Mouse (Mus musculus) liver, adult 2 months (tissue): Measurements from ENCODE around the gene Kcnq5. TPM values are rescaled to one million over a fixed set of nuclear protein-coding genes. Genes with fewer than 3 reads are reported as not detected.

Experiments used
- DNase-seq: peaks from one replicate; pipeline ENCODE4 v3.0.0-alpha.2; 2011; ENCODE audit warnings: low read depth, low spot score; ENCODE audit errors: extremely low read depth
- H3K27ac ChIP-seq: fragments of 200-500 bp; replicated peaks from 2 replicates; pipeline ENCODE4 v1.5.1; 2012; ENCODE audit warnings: low read depth, mild to moderate bottlenecking, control low read depth, inconsistent platforms, low read length; ENCODE audit not compliant: insufficient read depth
- H3K27me3 ChIP-seq: fragments of 200-500 bp; 2 replicates; pipeline ENCODE4 v1.6.1; 2012; ENCODE audit warnings: mild to moderate bottlenecking, moderate library complexity, low read length, inconsistent platforms; ENCODE audit not compliant: control insufficient read depth, insufficient read depth
- H3K36me3 ChIP-seq: fragments of 200-500 bp; 2 replicates; pipeline ENCODE4 v1.6.1; 2012; ENCODE audit warnings: low read length, inconsistent platforms; ENCODE audit not compliant: control insufficient read depth, insufficient read depth
- H3K4me1 ChIP-seq: fragments of 200-500 bp; 2 replicates; pipeline ENCODE4 v1.6.1; 2011; ENCODE audit warnings: low read length; ENCODE audit not compliant: control insufficient read depth, insufficient read depth
- H3K4me3 ChIP-seq: fragments of 200-500 bp; 2 replicates; pipeline ENCODE4 v1.5.1; 2011; ENCODE audit warnings: low read depth, mild to moderate bottlenecking, control low read depth, low read length, moderate library complexity; ENCODE audit not compliant: insufficient read depth
- H3K79me2 ChIP-seq: fragments of 200-500 bp; 2 replicates; pipeline ENCODE4 v1.6.1; 2012; ENCODE audit warnings: inconsistent platforms, mild to moderate bottlenecking, low read length, moderate library complexity; ENCODE audit not compliant: control insufficient read depth, insufficient read depth
- H3K9ac ChIP-seq: fragments of 200-500 bp; 2 replicates; pipeline ENCODE4 v1.6.1; 2012; ENCODE audit warnings: low read depth, mild to moderate bottlenecking, control low read depth, inconsistent platforms, low read length
- CTCF ChIP-seq: fragments of 200-500 bp; IDR thresholded peaks from 2 replicates; pipeline ENCODE4 v1.5.1; 2011; ENCODE audit warnings: low read depth, low read length, control low read depth
- POLR2A ChIP-seq: fragments of 200-500 bp; IDR thresholded peaks from 2 replicates; pipeline ENCODE4 v1.6.1; 2011; ENCODE audit warnings: low read length, control low read depth; ENCODE audit not compliant: insufficient read depth; ENCODE audit errors: extremely low read depth
- WGBS: fragments of 180-500 bp; shearing (Covaris S2); methylation state at CpG from one replicate; pipeline ENCODE4 v1.1.7; 2018; 5-methylcytosine and 5-hydroxymethylcytosine counted together
- polyA plus RNA-seq: library from polyadenylated mRNA; depleted of rRNA; stranded (reverse); fragments of >200 nt; gene quantifications from 2 replicates; pipeline ENCODE4 v1.2.3, GENCODE M21; 2012
- total RNA-seq: library from RNA; depleted of rRNA; stranded (reverse); fragments of >200 nt; gene quantifications from 2 replicates; pipeline ENCODE4 v1.2.3, GENCODE M21; 2014

The Kcnq5 gene
- total and polyA plus RNA-seq, 2 experiments = 0.09 TPM

DNA sequence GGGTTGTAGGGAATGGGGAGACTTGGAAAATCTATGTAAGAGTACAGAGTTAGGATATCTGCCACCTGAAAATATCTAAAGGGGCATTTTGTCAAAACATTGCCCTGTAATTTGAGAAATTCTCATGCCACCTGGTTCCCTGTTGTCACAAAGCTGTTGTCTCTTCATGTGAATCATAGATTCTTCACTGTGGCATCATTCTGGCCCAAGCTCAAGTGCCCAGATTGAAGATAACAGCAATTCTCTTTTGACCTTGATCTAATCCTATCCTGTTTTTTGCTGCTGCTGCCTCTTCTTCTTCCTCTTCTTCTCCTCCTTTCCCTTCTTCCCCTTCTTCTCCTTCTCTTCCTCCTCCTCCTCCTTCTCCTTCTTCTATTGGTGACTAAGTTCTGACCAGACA lies 240.5 kb downstream of the Kcnq5 start:
- Histone ChIP-seq H3K27ac (no peak overlapping the region), H3K4me3 (no peak overlapping the region), H3K79me2 (no peaks in the 10 kb centered on the region), H3K36me3 (no peaks in the 10 kb centered on the region), H3K27me3 (no peaks in the 10 kb centered on the region), H3K4me1 (no peaks in the 10 kb centered on the region), H3K9ac (no peak overlapping the region)
- TF ChIP-seq POLR2A (no peak), CTCF (no peak)
- no peak for DNase-seq

DNA sequence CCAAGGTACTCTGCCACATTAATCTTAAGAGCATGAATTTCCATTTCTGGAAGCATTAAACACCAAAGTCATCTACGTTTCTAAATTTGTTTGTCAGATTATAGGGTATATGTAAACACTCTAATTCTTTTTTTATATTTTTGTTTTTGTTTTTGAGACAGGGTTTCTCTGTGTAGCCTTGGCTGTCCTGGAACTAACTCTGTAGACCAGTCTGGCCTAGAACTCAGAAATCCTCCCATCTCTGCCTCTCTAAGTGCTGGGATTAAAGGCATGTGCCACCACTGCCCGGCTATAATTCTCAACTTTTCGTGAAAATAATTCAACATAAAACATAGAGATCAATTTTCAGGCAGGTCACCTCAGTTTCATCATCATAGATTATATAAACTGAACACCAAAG lies 246.9 kb downstream of the Kcnq5 start:
- Histone ChIP-seq H3K27ac (no peak overlapping the region), H3K27me3 (no peaks in the 10 kb centered on the region), H3K4me1 (no peaks in the 10 kb centered on the region), H3K9ac (no peak overlapping the region), H3K79me2 (no peaks in the 10 kb centered on the region), H3K36me3 (no peaks in the 10 kb centered on the region), H3K4me3 (no peak overlapping the region)
- TF ChIP-seq CTCF = no peak
- TF ChIP-seq POLR2A = no peak
- DNase-seq = peak; percentile 8
- 61% methylated on average over 3 of the region's 3 CpGs for WGBS

GRCm38 (mm10) chr1:21712711-21713110 lies 249.0 kb downstream of the Kcnq5 start:
- no peaks in the 10 kb centered on the region for H3K4me1 ChIP-seq
- no peak for TF ChIP-seq CTCF
- TF ChIP-seq POLR2A = no peak
- no peak for DNase-seq
- H3K4me3 ChIP-seq = no peak overlapping the region
- H3K27ac ChIP-seq = no peak overlapping the region
- no peaks in the 10 kb centered on the region for H3K79me2 ChIP-seq
- WGBS = 69% methylated on average over 2 of the region's 2 CpGs
- no peaks in the 10 kb centered on the region for H3K27me3 ChIP-seq
- H3K36me3 ChIP-seq = no peaks in the 10 kb centered on the region
- no peak overlapping the region for H3K9ac ChIP-seq

DNA sequence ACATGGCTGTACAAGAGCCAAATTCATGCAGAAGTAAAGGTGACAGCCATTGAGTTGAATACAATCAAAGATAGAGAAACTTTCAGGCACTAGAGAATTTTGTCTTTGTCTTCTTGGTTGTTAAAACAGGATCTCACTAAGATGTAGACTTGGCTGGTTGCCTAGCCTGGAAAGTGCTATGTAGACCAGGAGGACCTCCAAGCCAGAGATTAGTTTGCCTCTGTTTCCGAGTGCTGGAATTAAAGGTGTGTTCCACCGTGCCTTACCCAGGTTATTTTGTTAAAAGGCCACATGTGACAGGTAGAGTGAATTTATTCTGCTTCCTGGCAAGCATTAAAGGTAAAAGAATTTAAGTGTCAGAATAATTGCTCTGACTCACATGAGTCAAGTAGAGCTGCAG lies 271.3 kb downstream of the Kcnq5 start:
- no peak overlapping the region for H3K4me3 ChIP-seq
- H3K36me3 ChIP-seq = no peaks in the 10 kb centered on the region
- H3K9ac ChIP-seq = no peak overlapping the region
- no peak for DNase-seq
- H3K4me1 ChIP-seq = no peaks in the 10 kb centered on the region
- TF ChIP-seq CTCF (no peak), POLR2A (no peak)
- no peaks in the 10 kb centered on the region for H3K79me2 ChIP-seq
- WGBS = 82% methylated on average over 2 of the region's 2 CpGs
- no peak overlapping the region for H3K27ac ChIP-seq
- no peaks in the 10 kb centered on the region for H3K27me3 ChIP-seq

GRCm38 (mm10) chr1:21688918-21689317 lies 272.8 kb downstream of the Kcnq5 start:
- Histone ChIP-seq H3K27me3 (no peaks in the 10 kb centered on the region), H3K4me3 (no peak overlapping the region), H3K79me2 (no peaks in the 10 kb centered on the region), H3K27ac (no peak overlapping the region), H3K4me1 (no peaks in the 10 kb centered on the region), H3K36me3 (no peaks in the 10 kb centered on the region), H3K9ac (no peak overlapping the region)
- no peak for TF ChIP-seq CTCF
- TF ChIP-seq POLR2A = no peak
- WGBS = 49% methylated on average over 1 of the region's 1 CpGs
- DNase-seq = no peak

DNA sequence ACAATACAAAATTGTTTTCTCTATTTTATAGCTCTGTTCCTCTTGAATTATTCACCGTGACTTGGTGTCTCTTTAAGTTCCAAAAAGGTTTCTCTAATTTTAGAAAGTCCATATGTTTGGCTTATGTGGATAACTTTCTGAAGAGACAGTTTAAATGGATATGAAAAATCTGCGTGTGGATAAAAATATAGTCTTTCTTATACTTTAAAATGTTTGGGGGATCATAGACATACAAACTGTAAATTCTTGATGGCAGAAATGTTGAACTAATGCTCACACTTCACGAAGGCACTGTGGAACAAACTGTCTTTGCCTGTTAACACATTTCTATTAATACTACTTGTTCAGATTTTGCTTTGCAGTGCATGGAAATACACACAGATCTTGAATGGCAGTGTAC lies 277.3 kb downstream of the Kcnq5 start:
- no peaks in the 10 kb centered on the region for H3K79me2 ChIP-seq
- no peaks in the 10 kb centered on the region for H3K4me1 ChIP-seq
- 83% methylated on average over 3 of the region's 3 CpGs for WGBS
- no peaks in the 10 kb centered on the region for H3K27me3 ChIP-seq
- no peak overlapping the region for H3K27ac ChIP-seq
- no peak overlapping the region for H3K4me3 ChIP-seq
- no peak for DNase-seq
- no peaks in the 10 kb centered on the region for H3K36me3 ChIP-seq
- H3K9ac ChIP-seq = no peak overlapping the region
- TF ChIP-seq POLR2A (no peak), CTCF (no peak)
